Mouse (Mus musculus): ENCODE data around the gene Gm9999. TPM values are rescaled to one million over a fixed set of nuclear protein-coding genes. Genes with fewer than 3 reads are reported as not detected.

Gm9999 gene
- not detected in 2 replicates for polyA plus RNA-seq (2016; fragmentation: Nextera tagmentation; extraction: Ambion mirVana)

DNA sequence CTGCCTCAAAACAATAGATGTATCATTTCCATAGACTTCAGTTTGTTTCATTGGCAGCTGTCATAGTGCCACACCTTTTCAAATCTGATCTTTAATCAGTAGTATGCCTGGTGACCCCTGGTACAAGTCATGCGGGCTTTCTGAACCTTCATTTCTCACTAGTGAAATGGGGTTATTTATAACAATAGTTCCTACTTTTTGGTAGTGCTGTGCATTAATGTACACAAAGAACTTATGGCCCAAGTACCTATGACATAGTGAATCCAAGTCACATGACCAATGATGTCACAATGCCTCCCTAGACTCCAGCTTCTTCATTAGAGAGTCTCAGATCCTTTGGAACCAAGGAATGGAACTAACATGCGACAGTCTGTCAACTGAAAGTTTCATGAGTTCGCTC is at the start of gene Gm9999:
TSS of gene Gm9999 (plus strand) at position 301 of the 400 bp plus-strand sequence.
- H3K27me3 ChIP-seq, result no peaks in the 10 kb centered on the region
- no peaks in the 10 kb centered on the region for H3K9me3 ChIP-seq (replicated peaks)
- no peak within 1 kb of the TSS for H3K4me2 ChIP-seq (replicated peaks)
- H3K36me3 ChIP-seq, result no peaks in the 10 kb centered on the region
- H3K27ac ChIP-seq, result no peak within 1 kb of the TSS
- 92% methylated on average over 3 of the region's 3 CpGs for WGBS
- no peak for ATAC-seq (ENCODE audit: low FRiP score)
- H3K4me3 ChIP-seq, result no peak within 1 kb of the TSS
- no peaks in the 10 kb centered on the region for H3K4me1 ChIP-seq
- no peak within 1 kb of the TSS for H3K9ac ChIP-seq

DNA sequence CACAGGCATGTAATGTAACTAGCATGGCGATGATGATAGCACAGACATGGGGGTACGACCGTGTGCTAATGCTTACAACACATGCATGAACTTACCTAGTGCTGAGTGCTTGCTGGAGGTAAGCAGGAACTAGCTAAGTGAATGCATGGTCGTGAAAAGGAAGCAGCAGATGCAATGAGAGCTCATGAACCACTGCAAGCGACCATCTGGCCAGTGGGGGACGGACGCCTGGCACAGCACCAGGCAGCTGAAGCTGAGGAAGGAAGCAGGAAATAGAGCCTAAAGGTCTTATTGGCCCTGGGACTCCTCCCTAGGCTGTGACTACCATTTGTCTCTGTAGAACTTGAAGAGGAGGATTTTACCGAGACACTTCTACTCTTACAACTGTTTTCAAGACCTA is 48.6 kb upstream of the Gm9999 start:
- H3K9me3 ChIP-seq (replicated peaks), result no peaks in the 10 kb centered on the region
- H3K9ac ChIP-seq, result no peak overlapping the region
- peaks cover 44% of the 10 kb centered on the region for H3K36me3 ChIP-seq
- no peaks in the 10 kb centered on the region for H3K27me3 ChIP-seq
- H3K4me3 ChIP-seq, result no peak overlapping the region
- WGBS, result 87% methylated on average over 8 of the region's 8 CpGs
- no peak for ATAC-seq (ENCODE audit: low FRiP score)
- no peaks in the 10 kb centered on the region for H3K4me1 ChIP-seq
- H3K4me2 ChIP-seq (replicated peaks), result no peak overlapping the region
- no peak overlapping the region for H3K27ac ChIP-seq

DNA sequence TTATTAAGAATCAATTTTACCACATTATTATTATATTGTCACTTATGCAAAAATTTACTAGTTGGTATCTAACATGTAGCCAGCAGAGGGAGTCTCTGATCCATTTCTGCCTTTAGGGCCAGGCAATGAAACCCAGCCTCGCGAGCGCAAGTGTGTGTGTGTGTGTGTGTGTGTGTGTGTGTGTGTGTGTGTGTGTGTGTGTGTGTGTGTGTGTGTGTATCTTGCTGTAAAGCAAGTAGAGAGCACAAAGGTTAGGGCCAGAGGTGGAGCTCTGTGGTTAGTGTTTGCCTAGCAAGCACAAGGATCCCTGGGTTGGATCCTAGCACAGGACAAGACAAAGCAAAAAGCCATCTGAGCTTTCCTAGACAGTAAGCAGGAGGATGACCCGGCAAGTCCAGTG is 47.5 kb upstream of the Gm9999 start:
- H3K27me3 ChIP-seq, result no peaks in the 10 kb centered on the region
- ATAC-seq (ENCODE audit: low FRiP score), result no peak
- no peaks in the 10 kb centered on the region for H3K9me3 ChIP-seq (replicated peaks)
- H3K4me1 ChIP-seq, result no peaks in the 10 kb centered on the region
- no peak overlapping the region for H3K4me2 ChIP-seq (replicated peaks)
- no peak overlapping the region for H3K9ac ChIP-seq
- no peak overlapping the region for H3K4me3 ChIP-seq
- H3K36me3 ChIP-seq, result peaks cover 45% of the 10 kb centered on the region
- no peak overlapping the region for H3K27ac ChIP-seq
- 57% methylated on average over 4 of the region's 4 CpGs for WGBS

DNA sequence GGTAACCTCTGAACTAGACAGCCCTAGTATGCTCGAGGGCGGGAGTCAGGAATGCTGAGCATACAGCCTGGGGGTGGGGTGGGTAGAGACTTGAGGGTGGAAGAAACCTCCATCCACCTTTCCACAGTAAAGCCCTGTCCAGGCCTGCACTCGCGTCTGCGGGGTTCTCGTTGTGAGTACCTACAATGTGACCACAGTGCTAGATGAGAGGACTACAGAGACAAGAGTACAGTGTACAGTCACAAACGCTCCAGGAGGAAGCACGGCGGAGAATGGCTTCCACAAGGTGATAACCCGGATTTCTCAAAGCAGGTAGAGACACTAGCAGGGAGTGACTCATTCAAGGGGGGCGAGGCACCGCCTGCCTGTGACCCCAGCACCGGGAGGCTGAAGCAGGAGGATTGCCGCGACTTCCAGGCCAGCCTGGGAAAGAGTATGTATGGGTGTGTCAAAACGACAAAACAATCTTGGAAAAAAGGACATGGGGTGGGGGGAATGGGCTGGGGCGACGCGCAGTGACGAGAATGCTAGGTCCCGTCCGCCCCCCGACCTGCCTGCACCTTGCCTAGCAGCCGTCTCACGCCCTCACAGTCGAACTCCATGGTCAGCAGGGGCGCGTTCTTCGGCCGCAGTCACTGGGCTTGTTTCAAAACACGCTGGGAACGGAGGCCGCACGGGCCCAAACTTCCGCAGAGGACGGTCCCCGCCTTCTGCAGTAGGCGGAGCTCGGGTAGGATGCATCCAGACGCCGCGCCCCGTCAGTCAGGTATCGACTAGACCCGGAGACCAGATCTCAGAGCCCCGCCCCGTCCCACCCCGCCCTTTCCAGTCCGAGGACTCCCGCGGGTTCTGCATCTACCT is 25.3 kb upstream of the Gm9999 start, which contains the start of gene Uevld:
TSS of gene Uevld (minus strand) at position 697 of the 861 bp plus-strand sequence.
- Histone ChIP-seq H3K27ac (no peak within 1 kb of the TSS), H3K27me3 (peaks cover 10% of the 10 kb centered on the region), H3K9me3 (replicated peaks) (no peaks in the 10 kb centered on the region), H3K4me1 (peaks cover 19% of the 10 kb centered on the region), H3K9ac (peak within 1 kb of the TSS; percentile 86), H3K36me3 (peaks cover 21% of the 10 kb centered on the region), H3K4me3 (peak within 1 kb of the TSS; percentile 70), H3K4me2 (replicated peaks) (peak within 1 kb of the TSS; percentile 82)
- peak; percentile 93 for ATAC-seq (ENCODE audit: low FRiP score)
- WGBS, result under 1% methylated on average over 51 of the region's 51 CpGs

DNA sequence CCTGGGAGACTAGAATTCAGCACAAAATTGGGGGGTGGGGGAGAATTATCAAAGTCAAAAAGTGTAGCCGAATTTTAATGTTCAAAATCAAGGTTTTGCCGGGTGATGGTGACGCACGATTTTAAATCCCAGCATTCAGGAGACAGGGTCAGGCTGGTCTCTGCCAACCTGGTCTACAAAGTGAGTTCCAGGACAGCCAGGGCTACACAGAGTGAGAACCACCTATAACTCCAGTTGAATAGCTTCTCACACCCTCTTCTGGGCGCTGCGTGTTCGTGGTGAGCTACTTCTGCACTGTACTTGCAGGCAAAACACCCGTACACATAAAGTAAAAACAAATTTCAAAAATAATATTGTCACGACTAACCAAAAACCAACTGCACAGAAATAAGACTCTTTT is 24.5 kb upstream of the Gm9999 start:
- H3K4me1 ChIP-seq, result peaks cover 23% of the 10 kb centered on the region
- peaks cover 10% of the 10 kb centered on the region for H3K27me3 ChIP-seq
- peak overlapping the region; percentile 70 for H3K4me3 ChIP-seq
- 0 out of 2 replicates have a peak, but pooled peaks have one; percentile 37 for ATAC-seq (ENCODE audit: low FRiP score)
- H3K4me2 ChIP-seq (replicated peaks), result peak overlapping the region; percentile 82
- H3K36me3 ChIP-seq, result peaks cover 14% of the 10 kb centered on the region
- no peaks in the 10 kb centered on the region for H3K9me3 ChIP-seq (replicated peaks)
- 25% methylated on average over 9 of the region's 9 CpGs for WGBS
- H3K9ac ChIP-seq, result peak overlapping the region; percentile 86
- H3K27ac ChIP-seq, result no peak overlapping the region

DNA sequence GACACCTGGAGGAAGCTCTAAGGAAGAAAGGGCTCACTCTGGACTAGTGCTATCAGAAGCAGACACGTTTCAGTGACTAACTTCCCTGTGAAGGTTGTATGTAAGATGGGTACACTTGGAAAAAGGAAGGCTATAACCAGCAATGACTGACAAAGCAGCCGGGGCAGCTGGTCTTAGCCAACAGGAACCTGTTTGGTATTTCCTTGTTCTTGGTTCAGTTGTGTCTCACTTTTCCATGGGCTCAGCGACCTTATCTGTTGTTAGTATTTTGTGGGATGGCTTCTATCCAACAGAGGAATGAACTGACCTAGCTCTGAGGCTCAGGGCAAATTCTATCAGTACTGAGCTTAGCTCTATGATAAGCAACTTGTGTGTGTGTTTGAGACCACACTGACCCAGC is 22.4 kb upstream of the Gm9999 start:
- no peaks in the 10 kb centered on the region for H3K36me3 ChIP-seq
- no peak overlapping the region for H3K4me2 ChIP-seq (replicated peaks)
- peaks cover 23% of the 10 kb centered on the region for H3K4me1 ChIP-seq
- H3K27me3 ChIP-seq, result peaks cover 10% of the 10 kb centered on the region
- no peak overlapping the region for H3K27ac ChIP-seq
- no peak for ATAC-seq (ENCODE audit: low FRiP score)
- 73% methylated on average over 3 of the region's 3 CpGs for WGBS
- no peak overlapping the region for H3K9ac ChIP-seq
- no peaks in the 10 kb centered on the region for H3K9me3 ChIP-seq (replicated peaks)
- H3K4me3 ChIP-seq, result no peak overlapping the region

DNA sequence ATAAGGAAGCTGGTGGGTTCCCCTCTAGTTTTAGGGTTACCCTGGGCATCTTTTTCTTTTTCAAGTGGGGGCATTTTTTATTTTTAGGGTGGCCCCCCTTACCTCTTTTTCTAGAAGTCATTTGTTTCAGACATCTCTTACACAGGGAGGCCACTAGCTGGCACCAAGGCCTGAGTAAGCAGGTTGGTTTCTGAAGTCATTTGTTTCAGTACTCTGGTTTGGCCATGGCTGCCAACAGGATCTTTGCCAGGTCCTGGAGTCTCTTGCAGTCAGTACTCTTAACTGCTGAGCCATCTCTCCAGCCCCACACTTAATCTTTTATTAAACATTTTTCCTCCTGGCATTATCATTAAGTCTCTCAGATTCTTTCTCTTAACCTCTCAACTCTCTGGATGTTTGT is 21.2 kb upstream of the Gm9999 start:
- no peak overlapping the region for H3K27ac ChIP-seq
- H3K4me2 ChIP-seq (replicated peaks), result no peak overlapping the region
- ATAC-seq (ENCODE audit: low FRiP score), result no peak
- H3K36me3 ChIP-seq, result no peaks in the 10 kb centered on the region
- H3K27me3 ChIP-seq, result peaks cover 10% of the 10 kb centered on the region
- no peaks in the 10 kb centered on the region for H3K9me3 ChIP-seq (replicated peaks)
- peaks cover 22% of the 10 kb centered on the region for H3K4me1 ChIP-seq
- no peak overlapping the region for H3K4me3 ChIP-seq
- H3K9ac ChIP-seq, result no peak overlapping the region

DNA sequence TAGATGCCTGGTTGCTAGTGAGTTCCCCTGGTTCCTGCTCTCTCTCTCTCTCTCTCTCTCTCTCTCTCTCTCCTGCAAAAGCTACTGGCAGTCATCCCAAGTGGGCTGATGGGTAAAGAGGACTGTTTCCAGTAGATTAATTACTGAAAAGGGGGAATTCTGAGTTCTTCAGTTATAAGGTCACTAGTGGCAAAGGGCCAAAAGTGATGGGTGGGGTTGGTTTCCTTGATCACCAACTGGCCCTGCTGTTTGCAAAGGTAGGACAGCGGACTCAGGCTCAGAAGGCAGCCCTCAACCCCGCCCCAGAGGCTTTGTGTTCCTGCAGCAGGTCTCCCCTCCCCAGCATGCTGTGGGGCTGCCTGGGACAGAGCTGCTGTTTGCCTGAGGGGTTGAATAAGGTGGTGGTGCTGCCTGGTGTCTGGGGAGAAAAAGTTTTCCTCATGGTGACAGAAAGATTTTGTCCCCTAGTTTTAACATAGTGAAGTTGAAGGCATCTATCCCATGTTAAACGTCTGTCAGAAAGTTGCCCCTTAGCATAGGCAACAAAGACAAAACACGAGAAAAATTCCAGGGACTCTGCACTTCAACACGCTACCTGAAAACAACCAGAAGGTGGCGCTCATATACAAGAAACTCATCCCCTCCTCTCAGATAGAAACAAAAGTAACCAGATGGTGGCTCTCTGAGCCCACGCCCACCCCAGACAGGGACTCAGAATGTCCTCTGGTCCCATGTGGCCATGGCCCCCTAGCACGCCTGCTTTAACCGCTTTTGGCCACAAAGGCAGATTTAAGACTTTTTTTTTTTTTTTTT is 20.4 kb upstream of the Gm9999 start:
- H3K4me2 ChIP-seq (replicated peaks), result peak overlapping the region; percentile 18; the same call in 1 of the 2 replicates
- H3K9me3 ChIP-seq (replicated peaks), result no peaks in the 10 kb centered on the region
- H3K4me3 ChIP-seq, result no peak overlapping the region
- no peaks in the 10 kb centered on the region for H3K36me3 ChIP-seq
- H3K9ac ChIP-seq, result no peak overlapping the region; the same call in 1 of the 2 replicates
- H3K4me1 ChIP-seq, result peaks cover 13% of the 10 kb centered on the region
- H3K27me3 ChIP-seq, result peaks cover 10% of the 10 kb centered on the region
- ATAC-seq (ENCODE audit: low FRiP score), result peak; percentile 85
- 0% methylated on average over 9 of the region's 9 CpGs for WGBS
- no peak overlapping the region for H3K27ac ChIP-seq

DNA sequence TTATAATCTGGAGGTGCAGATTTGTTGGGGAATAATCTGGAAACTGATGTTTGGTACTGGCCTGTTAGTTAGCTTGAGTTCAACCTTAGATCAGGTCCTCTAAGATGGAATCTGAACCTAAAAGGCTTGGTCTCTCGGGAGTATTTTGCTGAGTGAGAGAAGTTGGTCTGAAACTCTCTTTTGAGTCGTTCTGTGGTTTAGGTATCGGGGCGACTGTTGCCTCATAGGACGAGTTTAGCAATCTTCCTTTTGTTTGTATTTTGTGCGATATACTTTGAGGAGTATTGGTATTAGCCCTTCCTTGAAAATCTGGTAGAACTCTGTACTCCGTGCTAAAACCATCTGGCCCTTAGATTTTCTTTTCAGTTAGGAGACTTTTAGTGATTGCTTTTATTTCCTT is 19.3 kb upstream of the Gm9999 start:
- H3K4me3 ChIP-seq, result no peak overlapping the region
- no peaks in the 10 kb centered on the region for H3K36me3 ChIP-seq
- no peak for ATAC-seq (ENCODE audit: low FRiP score)
- no peaks in the 10 kb centered on the region for H3K9me3 ChIP-seq (replicated peaks)
- H3K9ac ChIP-seq, result no peak overlapping the region
- no peak overlapping the region for H3K27ac ChIP-seq
- H3K4me1 ChIP-seq, result peaks cover 10% of the 10 kb centered on the region
- H3K4me2 ChIP-seq (replicated peaks), result no peak overlapping the region
- peaks cover 10% of the 10 kb centered on the region for H3K27me3 ChIP-seq
- WGBS, result 86% methylated on average over 7 of the region's 7 CpGs

DNA sequence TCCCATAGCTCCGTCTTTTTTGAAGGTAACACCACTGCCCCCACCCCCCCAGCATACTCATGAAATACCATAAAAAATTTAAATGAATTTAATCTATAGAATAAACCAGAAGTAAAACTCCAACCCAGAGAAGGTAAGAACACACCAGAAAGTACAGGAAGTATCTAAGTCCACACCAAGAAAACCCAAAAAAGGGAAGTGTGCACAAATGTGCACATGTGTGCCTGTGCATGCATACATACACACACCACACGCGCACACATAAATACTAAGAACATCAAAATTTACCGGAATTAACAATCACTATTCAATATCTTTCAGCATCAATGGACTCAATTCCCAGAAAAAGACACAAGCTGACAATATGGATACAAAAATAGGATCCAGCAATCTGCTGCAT is 13.5 kb upstream of the Gm9999 start:
- Histone ChIP-seq H3K36me3 (no peaks in the 10 kb centered on the region), H3K4me2 (replicated peaks) (no peak overlapping the region), H3K27ac (no peak overlapping the region), H3K4me3 (no peak overlapping the region), H3K4me1 (no peaks in the 10 kb centered on the region), H3K27me3 (no peaks in the 10 kb centered on the region), H3K9me3 (replicated peaks) (no peaks in the 10 kb centered on the region), H3K9ac (no peak overlapping the region)
- WGBS, result 94% methylated on average over 4 of the region's 4 CpGs
- no peak for ATAC-seq (ENCODE audit: low FRiP score)

DNA sequence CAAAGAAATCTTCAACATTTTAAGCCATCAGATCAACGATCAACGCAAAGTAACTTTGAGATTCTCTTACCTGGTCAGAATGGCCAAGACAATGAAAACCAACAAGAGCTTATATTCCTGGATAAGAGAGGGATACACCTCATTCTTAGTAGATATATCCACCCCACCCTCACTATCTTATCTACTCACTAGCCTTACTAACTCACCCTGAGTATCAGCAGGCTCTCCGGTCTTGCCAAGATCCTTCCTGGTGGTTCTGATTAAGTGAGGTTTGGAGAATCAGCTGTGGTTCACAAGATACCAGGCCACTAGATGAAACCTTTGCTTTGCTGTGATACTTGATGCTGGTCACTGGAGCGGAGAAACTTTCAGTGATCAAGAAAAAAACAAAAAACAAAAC is 8.7 kb upstream of the Gm9999 start:
- ATAC-seq (ENCODE audit: low FRiP score), result no peak
- H3K4me1 ChIP-seq, result no peaks in the 10 kb centered on the region
- no peak overlapping the region for H3K4me2 ChIP-seq (replicated peaks)
- no peak overlapping the region for H3K27ac ChIP-seq
- 93% methylated on average over 4 of the region's 4 CpGs for WGBS
- no peaks in the 10 kb centered on the region for H3K27me3 ChIP-seq
- H3K9ac ChIP-seq, result no peak overlapping the region
- no peaks in the 10 kb centered on the region for H3K36me3 ChIP-seq
- H3K4me3 ChIP-seq, result no peak overlapping the region
- no peaks in the 10 kb centered on the region for H3K9me3 ChIP-seq (replicated peaks)

DNA sequence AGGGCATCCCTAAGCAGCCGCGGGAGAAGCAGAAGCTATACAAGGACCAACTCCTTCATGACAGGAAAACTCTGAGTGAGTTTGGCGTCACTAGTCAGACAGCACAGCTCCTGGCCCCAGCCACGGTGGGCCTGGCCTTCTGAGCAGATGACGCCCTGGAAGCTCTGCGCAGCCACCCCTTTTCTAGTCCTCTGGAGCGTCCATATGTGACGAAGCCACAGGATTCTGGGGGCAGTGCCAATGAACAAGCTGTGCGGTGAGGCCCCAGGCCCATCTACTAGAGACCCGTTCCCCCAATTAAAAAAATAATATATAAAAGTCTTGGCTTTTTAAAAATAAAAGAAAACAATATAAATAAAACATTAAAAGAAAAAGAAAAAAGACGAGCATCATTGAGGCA is 7.9 kb upstream of the Gm9999 start:
- Histone ChIP-seq H3K27me3 (no peaks in the 10 kb centered on the region), H3K9ac (no peak overlapping the region), H3K4me3 (no peak overlapping the region), H3K36me3 (no peaks in the 10 kb centered on the region), H3K27ac (no peak overlapping the region), H3K4me2 (replicated peaks) (no peak overlapping the region), H3K4me1 (no peaks in the 10 kb centered on the region), H3K9me3 (replicated peaks) (no peaks in the 10 kb centered on the region)
- no peak for ATAC-seq (ENCODE audit: low FRiP score)
- WGBS, result 93% methylated on average over 11 of the region's 11 CpGs
